Mouse (Mus musculus) colon, adult 2 months (tissue): ENCODE measurements around the gene Wfdc16. TPM values are rescaled to one million over a fixed set of nuclear protein-coding genes. Genes with fewer than 3 reads are reported as not detected.

ENCODE experiments used
- polyA plus RNA-seq: library from polyadenylated mRNA; depleted of rRNA; stranded (reverse); fragments of >200 nt; gene quantifications from 2 replicates; pipeline ENCODE4 v1.2.3, GENCODE M21; 2012; rRNA removed

Gene Wfdc16
- 0.13 and 0.16 TPM in 2 replicates for polyA plus RNA-seq

DNA sequence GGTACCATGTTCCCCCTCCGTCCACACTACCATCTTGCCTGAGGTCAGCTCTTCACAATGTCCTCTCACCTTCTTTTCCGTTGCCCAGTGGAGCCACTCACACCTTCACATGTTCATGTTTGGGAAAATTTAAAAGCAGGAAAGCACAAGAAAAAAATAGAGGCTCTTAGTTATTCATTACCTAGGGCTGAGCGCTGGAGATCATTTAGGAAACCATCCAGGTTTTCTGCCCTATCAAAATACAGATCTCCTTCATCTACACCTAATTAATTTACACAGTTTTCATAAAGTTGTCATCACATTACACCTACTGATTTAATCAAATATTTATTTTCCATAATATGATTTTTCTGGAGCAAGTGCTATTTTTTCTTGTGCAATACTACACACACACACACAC, at the start of gene Wfdc16:
Wfdc16 (minus strand) TSS at position 101 of the 400 bp plus-strand sequence.

GRCm38 (mm10) chr2:164684807-164685206, 46.2 kb upstream of the Wfdc16 start, which contains the start of gene Wfdc13:
TSS of gene Wfdc13 (plus strand) at chr2:164685107.

DNA sequence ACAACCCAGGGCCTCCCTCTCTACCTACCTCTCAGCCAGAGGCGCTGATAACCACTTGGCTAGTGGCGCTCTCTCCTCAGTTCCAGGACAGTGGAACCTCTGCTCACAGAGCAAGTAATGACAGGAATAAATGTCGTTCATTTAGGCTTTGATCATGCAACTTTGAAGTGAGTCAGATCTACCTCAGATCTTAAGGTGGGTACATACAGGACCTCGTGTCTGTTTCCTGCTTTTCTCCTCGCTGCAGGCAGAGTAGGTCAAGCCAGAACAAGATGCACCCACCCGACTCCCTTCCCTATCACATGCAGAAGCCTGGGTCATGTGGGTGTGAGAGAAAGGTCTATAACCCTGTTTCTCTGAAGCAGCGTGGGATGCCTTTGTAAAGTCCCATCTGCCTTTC, 35.4 kb upstream of the Wfdc16 start, which contains the start of gene Wfdc11:
Wfdc11 (minus strand) TSS at position 101 of the 400 bp plus-strand sequence.

DNA sequence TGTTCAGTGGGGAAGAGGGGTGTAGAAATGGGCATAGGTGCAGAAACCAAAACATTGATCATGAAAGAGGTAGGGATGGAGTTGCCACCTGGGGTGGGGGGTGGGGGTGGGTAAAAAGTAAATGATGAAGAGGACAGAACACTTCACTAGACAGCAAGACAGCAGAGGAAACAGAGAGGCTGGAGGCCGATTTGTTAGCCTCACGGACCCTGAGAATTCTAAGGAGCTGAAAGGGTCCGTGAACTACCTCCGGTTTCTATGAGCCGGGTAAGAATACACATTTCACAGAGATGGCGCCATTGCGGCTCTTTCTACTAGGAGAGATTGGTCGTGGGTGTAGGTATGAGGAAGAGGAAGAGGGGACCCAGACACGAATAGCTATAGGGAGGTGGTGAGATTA, 17.9 kb upstream of the Wfdc16 start, which contains the start of gene Wfdc9:
Wfdc9 (minus strand) TSS at position 101 of the 400 bp plus-strand sequence.

GRCm38 (mm10) chr2:164655858-164656257, 17.3 kb upstream of the Wfdc16 start, which contains the start of gene Wfdc10:
TSS of gene Wfdc10 (plus strand) at chr2:164656046.

GRCm38 (mm10) chr2:164613471-164613870, 25.1 kb downstream of the Wfdc16 start, which contains the start of the genes Wfdc6b and Wfdc8:
TSS of gene Wfdc6b (plus strand) at chr2:164613522.
TSS of gene Wfdc8 (minus strand) at chr2:164613626.

DNA sequence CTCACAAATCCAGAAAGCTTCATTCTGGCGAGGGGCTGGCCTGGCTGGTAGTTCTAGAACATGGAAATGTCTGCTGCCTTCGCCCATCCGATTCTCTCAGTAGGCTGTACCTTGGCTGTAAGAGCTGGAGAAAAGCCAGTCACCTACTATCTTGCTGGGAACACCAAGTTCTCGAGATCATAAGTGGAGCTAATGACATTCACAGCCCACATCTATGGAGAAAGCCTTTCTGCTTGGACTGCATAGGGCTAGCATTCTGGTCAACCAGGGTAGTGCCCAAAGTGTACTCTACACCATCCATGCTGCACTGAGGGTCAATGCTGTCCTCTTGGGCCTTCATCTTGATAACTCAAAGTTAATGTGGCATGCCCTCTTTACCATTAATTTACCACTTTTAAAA, 45.1 kb downstream of the Wfdc16 start, which contains the start of gene Eppin:
Eppin (minus strand) TSS at position 101 of the 400 bp plus-strand sequence.

DNA sequence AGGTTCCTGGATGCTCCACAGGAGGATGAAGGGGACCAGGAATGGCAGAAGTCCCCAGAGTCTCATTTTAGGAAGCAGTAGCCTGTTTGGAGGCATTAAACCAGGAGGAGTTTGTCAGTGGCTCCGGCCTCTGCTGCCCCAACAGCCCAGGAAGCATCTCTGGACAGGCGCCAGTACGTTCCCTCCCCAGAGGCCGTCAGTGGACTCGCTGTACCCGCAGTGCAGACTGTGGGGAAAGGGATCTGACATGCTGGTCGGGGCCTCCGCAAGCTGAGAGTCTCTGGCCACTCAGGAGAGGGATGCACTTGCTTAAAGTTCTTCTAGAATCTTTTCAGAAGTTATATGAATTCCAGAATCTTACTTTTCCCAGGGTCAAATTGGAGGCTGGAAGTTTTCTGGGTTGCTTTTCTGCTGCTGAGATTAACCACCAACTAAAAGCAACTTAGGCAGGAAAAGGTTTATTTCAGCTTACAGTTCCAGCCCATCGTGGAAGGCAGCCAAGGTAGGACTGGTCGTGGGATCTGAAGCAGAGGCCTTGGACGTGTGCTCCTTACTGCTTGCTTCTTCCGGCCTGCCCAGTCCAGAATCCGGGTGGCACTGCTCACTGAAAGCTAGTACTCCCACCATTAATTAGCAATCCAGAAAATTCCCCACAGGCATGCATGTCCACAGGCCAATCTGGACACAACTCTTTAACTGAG, 53.4 kb downstream of the Wfdc16 start, which contains the start of gene Wfdc6a:
Wfdc6a (minus strand) TSS at position 423 of the 701 bp plus-strand sequence.

Other genes with a start within 250 kb of the Wfdc16 start
- gene Slpi, start 249.7 kb downstream of the Wfdc16 start, polyA plus RNA-seq = 17.9 and 23.1 TPM in 2 replicates
- 0.07 and 18.9 TPM in 2 replicates for gene Rbpjl, start 235.7 kb downstream of the Wfdc16 start, polyA plus RNA-seq
- 6.8 and 7.4 TPM in 2 replicates for gene Matn4, start 233.6 kb downstream of the Wfdc16 start, polyA plus RNA-seq
- 107 and 113 TPM in 2 replicates for gene Sdc4, start 194.9 kb downstream of the Wfdc16 start, polyA plus RNA-seq
- 163 and 226 TPM in 2 replicates for gene Sys1, start 181.8 kb downstream of the Wfdc16 start, polyA plus RNA-seq
- gene Gm20458, start 177.8 kb downstream of the Wfdc16 start, polyA plus RNA-seq = 59.6 and 66.8 TPM in 2 replicates
- not detected in 2 replicates for gene Trp53tg5, start 165.1 kb downstream of the Wfdc16 start, polyA plus RNA-seq
- gene Dbndd2, start 152.7 kb downstream of the Wfdc16 start, polyA plus RNA-seq = 73.3 and 88.5 TPM in 2 replicates
- gene Pigt, start 141.3 kb downstream of the Wfdc16 start, polyA plus RNA-seq = 181 and 196 TPM in 2 replicates
- 715 and 811 TPM in 2 replicates for gene Wfdc2, start 76.4 kb downstream of the Wfdc16 start, polyA plus RNA-seq
- not detected in 2 replicates for gene Spint3, start 65.3 kb downstream of the Wfdc16 start, polyA plus RNA-seq
- gene Wfdc6a, start 53.3 kb downstream of the Wfdc16 start, polyA plus RNA-seq = 0.16 TPM in 2 replicates
- not detected in 2 replicates for gene Eppin, start 45.2 kb downstream of the Wfdc16 start, polyA plus RNA-seq
- gene Wfdc6b, start 25.3 kb downstream of the Wfdc16 start, polyA plus RNA-seq = 0.15 TPM in 1 of 2 replicates, not detected in the other
- 0.31 and 0.35 TPM in 2 replicates for gene Wfdc8, start 25.2 kb downstream of the Wfdc16 start, polyA plus RNA-seq
- gene Wfdc10, start 17.2 kb upstream of the Wfdc16 start, polyA plus RNA-seq = not detected in 2 replicates
- not detected in 2 replicates for gene Wfdc9, start 17.8 kb upstream of the Wfdc16 start, polyA plus RNA-seq
- gene Wfdc11, start 35.3 kb upstream of the Wfdc16 start, polyA plus RNA-seq = not detected in 2 replicates
- gene Wfdc13, start 46.3 kb upstream of the Wfdc16 start, polyA plus RNA-seq = 0.28 and 0.73 TPM in 2 replicates
- gene Spint4, start 59.7 kb upstream of the Wfdc16 start, polyA plus RNA-seq = not detected in 2 replicates
- gene Spint5, start 76.5 kb upstream of the Wfdc16 start, polyA plus RNA-seq = not detected in 2 replicates
- 0.28 and 0.84 TPM in 2 replicates for gene Wfdc3, start 107.1 kb upstream of the Wfdc16 start, polyA plus RNA-seq
- 60.0 and 89.4 TPM in 2 replicates for gene Dnttip1, start 107.2 kb upstream of the Wfdc16 start, polyA plus RNA-seq
- 65.5 and 79.7 TPM in 2 replicates for gene Ube2c, start 131.1 kb upstream of the Wfdc16 start, polyA plus RNA-seq
- not detected in 2 replicates for gene Tnnc2, start 141.2 kb upstream of the Wfdc16 start, polyA plus RNA-seq
- gene Snx21, start 147.0 kb upstream of the Wfdc16 start, polyA plus RNA-seq = 34.1 and 41.6 TPM in 2 replicates
- 134 and 139 TPM in 2 replicates for gene Acot8, start 166.1 kb upstream of the Wfdc16 start, polyA plus RNA-seq
- gene Zswim3, start 166.3 kb upstream of the Wfdc16 start, polyA plus RNA-seq = 3.4 and 3.5 TPM in 2 replicates
- gene Zswim1, start 183.9 kb upstream of the Wfdc16 start, polyA plus RNA-seq = 10.5 and 11.5 TPM in 2 replicates
- not detected in 2 replicates for gene Spata25, start 189.7 kb upstream of the Wfdc16 start, polyA plus RNA-seq
- 320 and 357 TPM in 2 replicates for gene Ctsa, start 194.1 kb upstream of the Wfdc16 start, polyA plus RNA-seq
- gene Neurl2, start 194.7 kb upstream of the Wfdc16 start, polyA plus RNA-seq = 5.2 and 7.2 TPM in 2 replicates
- 82.0 and 82.9 TPM in 2 replicates for gene Pltp, start 218.9 kb upstream of the Wfdc16 start, polyA plus RNA-seq
- 29.5 and 36.3 TPM in 2 replicates for gene Pcif1, start 240.5 kb upstream of the Wfdc16 start, polyA plus RNA-seq